Mouse (Mus musculus): Measurements from ENCODE around the gene Mfsd13b. TPM values are rescaled to one million over a fixed set of nuclear protein-coding genes. Genes with fewer than 3 reads are reported as not detected.
"Not testable (repeated sequence)": the region's sequence is repeated elsewhere in the genome, so short reads cannot be mapped to it uniquely, and the experiment has no call there.

Gene Mfsd13b
- polyA plus RNA-seq (2016; fragmentation: Nextera tagmentation; extraction: Ambion mirVana), result 0.37 and 0.68 TPM in 2 replicates

DNA sequence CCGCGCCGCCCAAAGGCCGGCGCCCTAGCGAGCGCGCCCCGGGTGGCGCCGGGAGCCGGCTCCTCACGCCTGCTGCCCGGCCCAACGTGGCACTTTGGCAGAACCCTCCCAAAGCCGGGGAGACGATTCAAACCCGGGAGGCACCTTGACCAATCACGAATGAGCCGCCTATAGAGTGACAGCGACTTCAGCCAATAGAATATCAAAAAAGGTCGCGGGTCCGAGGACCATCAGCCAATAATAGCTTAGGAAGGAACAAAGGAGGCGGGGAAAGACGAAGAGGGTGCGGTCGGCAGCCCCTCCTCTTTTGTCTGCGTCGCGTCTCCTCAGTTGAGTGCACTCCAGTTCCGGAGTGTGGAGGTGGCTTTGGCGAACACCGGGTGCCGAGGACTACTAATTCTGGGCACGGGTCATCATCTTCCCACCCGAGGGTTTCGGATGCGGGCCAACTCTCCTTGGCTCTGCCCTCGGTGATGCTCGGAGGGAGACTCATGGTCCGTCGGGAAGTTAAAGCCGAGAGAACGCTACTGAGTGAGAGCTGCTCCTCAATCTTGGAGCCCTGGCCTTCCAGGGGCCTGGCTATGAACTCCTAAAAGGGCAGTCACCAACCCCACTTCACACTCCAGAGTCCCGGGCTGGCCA, at the start of gene Mfsd13b, which contains the start of gene Cdr2:
Gene Mfsd13b, plus strand, starts transcription at position 310 of the 642 bp plus-strand sequence.
Gene Cdr2, minus strand, starts transcription at position 113 of the 642 bp plus-strand sequence.
- Histone ChIP-seq H3K27ac (peak within 1 kb of the TSS; percentile 95), H3K9me3 (no peaks in the 10 kb centered on the region), H3K27me3 (ENCODE audit: poor library complexity, severe bottlenecking) (peaks cover 13% of the 10 kb centered on the region), H3K36me3 (replicated peaks) (no peaks in the 10 kb centered on the region; the same call in 1 of the 2 replicates), H3K4me3 (peak within 1 kb of the TSS; percentile 91), H3K4me1 (peaks cover 42% of the 10 kb centered on the region)
- under 1% methylated on average over 46 of the region's 46 CpGs for WGBS
- peak; percentile 92 for DNase-seq (ENCODE audit: extremely low spot score, low spot score)

DNA sequence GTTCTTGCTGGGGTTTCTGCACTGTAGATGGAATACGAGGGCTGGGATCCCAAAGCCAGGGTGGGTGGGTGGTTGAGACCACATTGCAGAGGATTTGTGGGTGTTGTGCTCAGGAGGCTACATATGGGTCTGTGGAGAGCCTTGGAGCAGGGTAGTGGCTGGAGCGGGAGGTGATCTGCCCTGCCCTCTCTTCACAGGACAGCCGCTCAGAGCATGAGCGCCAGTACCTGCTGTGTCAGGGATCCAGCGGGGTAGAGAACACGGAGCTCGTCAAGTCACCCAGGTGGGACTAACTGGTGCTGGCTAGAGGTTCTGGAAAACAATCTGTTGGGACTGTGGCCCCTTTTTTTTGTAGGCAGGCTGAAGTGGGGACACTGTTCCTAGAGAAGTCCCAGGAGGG, 49.2 kb upstream of the Mfsd13b start:
- Histone ChIP-seq H3K36me3 (replicated peaks) (peaks cover 100% of the 10 kb centered on the region), H3K9me3 (no peaks in the 10 kb centered on the region), H3K4me1 (no peaks in the 10 kb centered on the region), H3K27ac (no peak overlapping the region), H3K4me3 (no peak overlapping the region), H3K27me3 (ENCODE audit: poor library complexity, severe bottlenecking) (no peaks in the 10 kb centered on the region)
- WGBS, result 89% methylated on average over 7 of the region's 7 CpGs
- DNase-seq (ENCODE audit: extremely low spot score, low spot score), result no peak

DNA sequence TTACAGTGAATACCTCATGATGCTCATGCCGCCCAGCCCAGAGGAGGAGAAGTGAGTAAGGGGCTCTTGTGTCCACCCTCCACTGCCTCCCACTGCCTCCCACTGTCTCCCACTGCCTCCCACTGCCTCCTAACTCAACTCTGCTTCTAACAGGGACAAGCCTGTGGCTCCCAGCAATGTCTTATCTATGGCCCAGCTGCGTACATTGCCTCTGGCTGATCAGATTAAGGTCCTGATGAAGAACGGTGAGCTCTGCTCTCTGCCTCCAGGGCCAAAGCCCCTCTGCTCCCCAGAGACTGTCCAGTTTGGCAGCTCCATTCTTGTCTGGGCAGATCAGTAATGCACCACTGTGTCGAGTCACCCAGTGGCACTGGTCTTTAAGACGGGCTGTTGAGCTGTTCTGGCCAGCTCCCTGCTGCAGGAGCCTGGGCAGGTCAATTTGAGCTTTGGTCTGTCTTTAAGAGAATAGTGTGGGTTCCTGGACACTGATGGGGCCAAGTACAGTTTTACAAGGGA, 48.6 kb upstream of the Mfsd13b start:
- H3K9me3 ChIP-seq, result no peaks in the 10 kb centered on the region
- 87% methylated on average over 5 of the region's 5 CpGs for WGBS

DNA sequence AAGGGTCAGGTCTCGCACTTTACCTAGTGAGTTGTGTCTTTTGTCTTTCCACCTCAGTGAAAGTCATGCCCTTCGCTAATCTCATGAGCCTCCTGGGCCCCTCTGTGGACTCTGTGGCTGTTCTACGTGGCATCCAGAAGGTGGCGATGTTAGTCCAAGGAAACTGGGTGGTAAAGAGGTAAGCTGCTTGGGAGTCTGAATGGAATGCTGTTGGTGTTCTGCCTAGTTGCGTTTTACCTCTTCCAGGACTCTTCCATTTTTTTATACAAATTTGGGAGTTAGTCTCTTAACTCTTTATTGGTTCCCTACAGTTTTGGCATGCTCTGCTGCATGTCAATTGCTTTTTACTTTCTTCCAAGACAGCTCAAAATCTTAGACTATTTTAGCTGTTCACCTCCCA, 47.6 kb upstream of the Mfsd13b start:
- WGBS, result 42% methylated on average over 5 of the region's 5 CpGs
- Histone ChIP-seq H3K9me3 (no peaks in the 10 kb centered on the region), H3K4me3 (no peak overlapping the region), H3K27ac (no peak overlapping the region), H3K36me3 (replicated peaks) (peaks cover 100% of the 10 kb centered on the region), H3K27me3 (ENCODE audit: poor library complexity, severe bottlenecking) (no peaks in the 10 kb centered on the region), H3K4me1 (no peaks in the 10 kb centered on the region)
- peak; percentile 32 for DNase-seq (ENCODE audit: extremely low spot score, low spot score)

More for the DNA sequence above, 48.6 kb upstream of the Mfsd13b start:
- H3K27me3 ChIP-seq (ENCODE audit: poor library complexity, severe bottlenecking), result no peaks in the 10 kb centered on the region
- no peak for DNase-seq (ENCODE audit: extremely low spot score, low spot score)
- no peak overlapping the region for H3K4me3 ChIP-seq
- no peak overlapping the region for H3K27ac ChIP-seq
- H3K36me3 ChIP-seq (replicated peaks), result peaks cover 100% of the 10 kb centered on the region
- H3K4me1 ChIP-seq, result no peaks in the 10 kb centered on the region

DNA sequence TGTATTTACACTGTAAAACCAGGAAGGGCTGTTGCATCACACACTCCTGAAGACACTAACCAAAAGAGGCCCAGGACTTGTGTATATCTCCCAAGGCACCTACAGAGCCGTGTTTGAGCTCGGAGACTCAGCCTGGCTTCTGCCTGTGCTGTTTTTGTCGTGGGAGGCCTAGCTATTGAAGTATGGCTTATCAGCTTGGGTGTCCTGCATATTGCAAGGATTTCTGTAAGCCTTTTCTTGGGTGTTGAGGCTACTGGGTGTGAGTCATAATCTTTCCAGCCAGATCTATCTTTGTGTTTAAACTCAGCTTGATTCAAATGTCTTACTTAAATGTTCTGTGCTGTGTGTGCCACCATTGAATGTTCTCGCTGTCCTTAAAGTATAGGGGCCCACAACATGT, 45.8 kb upstream of the Mfsd13b start:
- WGBS, result 94% methylated on average over 4 of the region's 4 CpGs
- H3K27ac ChIP-seq, result no peak overlapping the region
- no peaks in the 10 kb centered on the region for H3K9me3 ChIP-seq
- H3K4me3 ChIP-seq, result no peak overlapping the region
- no peaks in the 10 kb centered on the region for H3K4me1 ChIP-seq
- H3K36me3 ChIP-seq (replicated peaks), result peaks cover 100% of the 10 kb centered on the region
- no peaks in the 10 kb centered on the region for H3K27me3 ChIP-seq (ENCODE audit: poor library complexity, severe bottlenecking)
- no peak for DNase-seq (ENCODE audit: extremely low spot score, low spot score)

DNA sequence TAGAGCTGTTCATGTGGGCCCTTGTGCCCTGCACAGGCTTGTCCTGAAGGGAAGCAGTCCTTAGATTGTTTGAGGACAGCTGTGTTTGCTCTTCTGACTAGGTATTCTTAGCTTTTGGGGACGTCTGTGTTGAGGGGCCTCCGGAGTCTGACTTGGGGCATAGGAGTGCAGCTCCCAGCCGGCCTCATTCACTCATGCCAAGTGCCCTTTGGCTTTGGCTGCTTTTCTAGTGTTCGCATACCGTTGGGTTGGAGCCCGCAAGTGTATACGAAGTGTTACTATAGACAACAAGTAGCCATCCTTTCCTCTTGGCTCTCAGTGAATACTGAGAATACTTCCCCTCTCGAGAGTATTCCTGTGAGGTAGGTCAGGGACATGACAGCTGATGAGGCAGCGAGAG, 44.1 kb upstream of the Mfsd13b start:
- WGBS, result 91% methylated on average over 9 of the region's 9 CpGs
- Histone ChIP-seq H3K9me3 (no peaks in the 10 kb centered on the region), H3K4me1 (no peaks in the 10 kb centered on the region), H3K27ac (no peak overlapping the region), H3K4me3 (no peak overlapping the region), H3K27me3 (ENCODE audit: poor library complexity, severe bottlenecking) (no peaks in the 10 kb centered on the region), H3K36me3 (replicated peaks) (peaks cover 100% of the 10 kb centered on the region)
- no peak for DNase-seq (ENCODE audit: extremely low spot score, low spot score)

DNA sequence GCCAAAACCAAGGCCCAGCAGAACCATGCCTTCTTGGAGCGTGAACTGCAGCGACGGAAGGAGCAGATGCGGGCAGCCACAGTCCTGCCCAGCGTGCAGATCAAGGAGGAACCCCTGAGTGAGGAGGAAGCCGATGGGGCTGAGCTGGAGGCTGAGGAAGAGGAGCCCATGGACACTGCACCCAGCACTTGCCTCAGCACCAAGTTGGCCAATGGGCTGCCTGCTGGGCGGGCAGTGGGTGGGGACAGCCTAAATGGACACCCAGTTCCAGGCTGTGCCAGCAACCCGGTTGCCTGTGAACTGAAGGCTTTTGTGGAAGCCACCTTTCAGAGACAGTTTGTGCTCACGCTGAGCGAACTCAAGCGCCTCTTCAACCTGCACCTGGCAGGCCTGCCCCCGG, 42.0 kb upstream of the Mfsd13b start:
- DNase-seq (ENCODE audit: extremely low spot score, low spot score), result no peak
- Histone ChIP-seq H3K27me3 (ENCODE audit: poor library complexity, severe bottlenecking) (no peaks in the 10 kb centered on the region), H3K9me3 (no peaks in the 10 kb centered on the region), H3K27ac (no peak overlapping the region), H3K4me1 (no peaks in the 10 kb centered on the region), H3K4me3 (no peak overlapping the region), H3K36me3 (replicated peaks) (peaks cover 100% of the 10 kb centered on the region)
- 92% methylated on average over 12 of the region's 12 CpGs for WGBS

DNA sequence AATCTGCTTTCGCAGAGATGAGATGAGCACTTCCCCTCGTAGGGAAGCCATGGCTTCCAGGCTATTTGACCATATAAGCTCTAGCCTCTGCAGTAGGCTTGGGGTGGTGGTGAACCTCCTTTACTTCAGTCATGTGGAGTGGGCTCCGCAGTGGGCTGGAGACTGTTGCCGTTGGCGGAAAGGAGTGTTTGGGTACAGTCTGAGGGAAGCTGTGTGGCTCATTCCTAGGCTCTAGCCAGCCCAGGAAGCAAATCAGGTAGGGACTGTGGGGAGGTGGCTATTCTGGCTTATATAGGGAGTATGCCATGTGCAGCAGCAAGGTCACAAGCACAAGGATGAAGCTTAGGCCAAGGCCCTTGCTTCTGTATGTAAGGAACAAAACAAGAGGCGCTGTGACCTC, 41.1 kb upstream of the Mfsd13b start:
- no peak overlapping the region for H3K27ac ChIP-seq
- 94% methylated on average over 6 of the region's 6 CpGs for WGBS
- DNase-seq (ENCODE audit: extremely low spot score, low spot score), result no peak
- no peaks in the 10 kb centered on the region for H3K4me1 ChIP-seq
- no peaks in the 10 kb centered on the region for H3K9me3 ChIP-seq
- no peak overlapping the region for H3K4me3 ChIP-seq
- peaks cover 99% of the 10 kb centered on the region for H3K36me3 ChIP-seq (replicated peaks)
- no peaks in the 10 kb centered on the region for H3K27me3 ChIP-seq (ENCODE audit: poor library complexity, severe bottlenecking)

DNA sequence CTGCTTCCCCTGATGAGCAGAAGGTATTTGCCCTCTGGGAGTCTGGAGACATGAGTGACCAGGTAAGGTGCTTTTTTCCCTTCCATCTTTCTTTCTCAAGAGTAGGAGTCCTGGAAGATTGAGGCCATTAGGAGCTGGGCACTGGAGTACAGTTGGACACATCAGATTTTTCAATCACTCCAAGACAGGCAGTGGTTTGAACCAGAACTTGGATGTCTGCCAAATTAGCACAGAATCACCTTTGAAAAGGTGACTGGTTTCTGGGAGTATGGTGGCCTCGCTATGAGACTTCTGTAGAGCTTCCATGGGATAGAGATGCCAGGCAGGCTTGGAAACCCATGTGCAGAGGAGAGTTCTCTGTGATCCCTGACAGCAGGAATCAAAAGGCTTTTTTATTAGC, 39.8 kb upstream of the Mfsd13b start:
- DNase-seq (ENCODE audit: extremely low spot score, low spot score), result no peak
- Histone ChIP-seq H3K9me3 (no peaks in the 10 kb centered on the region), H3K27me3 (ENCODE audit: poor library complexity, severe bottlenecking) (no peaks in the 10 kb centered on the region), H3K36me3 (replicated peaks) (peaks cover 94% of the 10 kb centered on the region), H3K4me1 (no peaks in the 10 kb centered on the region), H3K27ac (no peak overlapping the region), H3K4me3 (no peak overlapping the region)
- WGBS, result 96% methylated on average over 1 of the region's 1 CpGs

DNA sequence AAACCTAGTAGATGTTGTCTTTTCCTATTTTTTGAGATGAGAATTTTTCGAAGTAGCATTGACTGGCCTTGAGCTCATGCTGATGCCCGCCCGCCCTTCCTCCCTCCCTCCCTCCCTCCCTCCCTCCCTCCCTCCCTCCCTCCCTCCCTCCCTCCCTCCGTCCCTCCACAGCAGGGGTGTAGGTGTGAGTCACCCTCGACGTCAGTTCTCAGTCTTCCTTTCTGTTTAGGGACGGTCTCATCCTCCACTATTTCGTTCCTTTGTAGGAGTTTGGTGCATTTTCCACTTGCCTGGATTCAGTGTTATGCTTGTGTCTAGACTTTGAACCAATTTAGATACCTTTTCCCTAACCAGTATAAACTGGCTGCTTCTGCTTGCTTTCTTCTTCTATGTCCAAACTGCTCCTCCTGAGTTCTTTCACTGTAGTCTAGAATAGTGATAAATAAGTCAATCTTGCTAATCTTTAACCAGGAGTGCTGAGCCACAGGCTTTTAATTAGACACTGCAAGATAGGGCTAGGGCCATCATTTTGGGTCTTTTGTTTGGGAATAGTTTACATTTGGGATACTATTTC, 38.3 kb upstream of the Mfsd13b start:
- WGBS, result 88% methylated on average over 7 of the region's 8 CpGs
- H3K27ac ChIP-seq, result no peak overlapping the region
- H3K4me3 ChIP-seq, result no peak overlapping the region
- no peaks in the 10 kb centered on the region for H3K4me1 ChIP-seq
- no peaks in the 10 kb centered on the region for H3K27me3 ChIP-seq (ENCODE audit: poor library complexity, severe bottlenecking)
- DNase-seq (ENCODE audit: extremely low spot score, low spot score), result no peak
- H3K36me3 ChIP-seq (replicated peaks), result peaks cover 92% of the 10 kb centered on the region
- no peaks in the 10 kb centered on the region for H3K9me3 ChIP-seq

DNA sequence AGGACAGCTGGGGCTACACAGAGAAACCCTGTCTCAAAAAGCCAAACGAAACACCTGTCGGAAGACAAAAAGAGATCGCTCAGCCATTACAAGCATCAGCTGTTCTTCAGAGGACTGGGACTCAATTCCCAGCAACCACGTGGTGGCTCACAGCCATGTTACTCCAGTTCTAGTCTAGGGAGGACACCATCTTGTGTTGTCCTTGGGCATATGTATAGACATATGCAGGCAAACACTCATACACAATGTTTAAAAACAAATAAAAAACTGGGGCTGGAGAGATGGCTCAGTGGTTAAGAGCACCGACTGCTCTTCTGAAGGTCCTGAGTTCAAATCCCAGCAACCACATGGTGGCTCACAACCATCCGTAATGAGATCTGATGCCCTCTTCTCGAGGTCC, 28.7 kb upstream of the Mfsd13b start:
- not testable (repeated sequence) for H3K9me3 ChIP-seq; H3K4me3 ChIP-seq; H3K27me3 ChIP-seq (ENCODE audit: poor library complexity, severe bottlenecking); H3K27ac ChIP-seq; DNase-seq (ENCODE audit: extremely low spot score, low spot score); H3K4me1 ChIP-seq
- H3K36me3 ChIP-seq (replicated peaks), result peaks cover 63% of the 10 kb centered on the region
- WGBS, result 84% methylated on average over 7 of the region's 7 CpGs

DNA sequence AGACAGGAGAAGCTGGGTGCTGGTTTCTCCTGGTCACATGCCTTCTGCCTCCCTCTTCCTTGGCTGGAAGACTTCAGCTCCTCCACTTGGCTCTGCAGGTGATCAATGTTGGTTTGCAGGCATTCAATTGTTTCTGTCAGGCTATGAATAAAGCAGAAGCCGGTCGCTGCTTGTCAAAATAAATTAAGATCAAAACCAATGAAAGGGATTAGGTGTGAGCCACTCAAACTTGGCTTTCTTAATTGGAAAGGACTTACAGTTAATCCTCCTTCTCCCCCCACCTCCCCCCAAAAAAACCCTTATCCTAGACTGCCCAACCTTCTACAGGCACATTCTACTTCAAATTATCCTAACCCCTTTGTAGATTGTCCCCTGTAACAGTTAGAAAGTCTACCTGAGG, 22.2 kb upstream of the Mfsd13b start:
- H3K4me1 ChIP-seq, result peaks cover 9% of the 10 kb centered on the region
- no peak for DNase-seq (ENCODE audit: extremely low spot score, low spot score)
- H3K9me3 ChIP-seq, result no peaks in the 10 kb centered on the region
- H3K27me3 ChIP-seq (ENCODE audit: poor library complexity, severe bottlenecking), result no peaks in the 10 kb centered on the region
- no peak overlapping the region for H3K27ac ChIP-seq
- peaks cover 61% of the 10 kb centered on the region for H3K36me3 ChIP-seq (replicated peaks)
- WGBS, result 71% methylated on average over 2 of the region's 2 CpGs
- no peak overlapping the region for H3K4me3 ChIP-seq

DNA sequence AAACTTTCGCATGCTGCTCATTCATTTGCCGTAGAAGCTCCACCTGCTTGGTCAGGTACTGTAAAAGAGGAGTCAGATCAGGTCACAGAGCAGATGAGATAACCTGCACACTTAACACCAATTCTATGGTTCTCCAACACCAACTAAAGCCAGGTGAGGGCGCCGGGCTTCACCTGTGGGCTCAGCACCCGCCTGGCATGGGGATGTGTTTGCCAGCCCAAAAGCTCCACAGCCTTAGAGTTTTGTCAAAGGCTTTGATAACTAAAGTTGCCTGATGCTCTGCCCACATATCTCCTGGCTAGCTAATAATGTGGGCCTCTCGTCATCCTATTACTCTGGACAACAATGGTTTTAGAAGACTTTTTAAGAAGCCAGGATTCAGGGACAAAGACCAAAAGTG, 21.7 kb upstream of the Mfsd13b start:
- Histone ChIP-seq H3K36me3 (replicated peaks) (peaks cover 57% of the 10 kb centered on the region), H3K27ac (no peak overlapping the region), H3K27me3 (ENCODE audit: poor library complexity, severe bottlenecking) (no peaks in the 10 kb centered on the region), H3K4me3 (no peak overlapping the region), H3K9me3 (no peaks in the 10 kb centered on the region), H3K4me1 (peaks cover 9% of the 10 kb centered on the region)
- 85% methylated on average over 6 of the region's 6 CpGs for WGBS
- DNase-seq (ENCODE audit: extremely low spot score, low spot score), result no peak
